Mouse (Mus musculus) right cerebral cortex, adult 18-20 months (tissue): Measurements from ENCODE around the gene Rsrc1.

Experiments
- DNase-seq: peaks from one replicate; pipeline ENCODE4 v3.0.0; 2022; ENCODE audit warnings: mixed read lengths

Gene Rsrc1

DNA sequence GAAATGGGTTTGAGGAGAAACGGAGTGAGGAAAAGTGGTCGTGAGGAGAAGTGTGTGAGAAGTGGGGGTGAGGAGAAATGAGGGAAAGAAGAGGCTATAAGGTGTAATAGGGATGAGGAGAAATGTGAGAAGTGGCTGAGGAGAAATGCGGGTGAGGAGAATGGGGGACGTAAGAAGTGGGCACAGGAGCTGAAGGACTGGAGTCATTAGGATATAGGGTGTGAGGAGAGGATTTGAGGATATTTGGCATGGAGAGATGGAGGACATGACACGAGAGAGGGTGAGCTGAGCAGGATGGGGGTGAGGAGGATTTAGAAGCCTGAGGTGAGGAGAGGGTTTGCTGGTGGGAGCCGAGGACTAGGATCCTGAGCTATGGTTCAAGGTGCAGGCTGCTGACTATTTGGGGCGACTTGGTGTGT, 393.2 kb downstream of the Rsrc1 start:
- DNase-seq: no peak

DNA sequence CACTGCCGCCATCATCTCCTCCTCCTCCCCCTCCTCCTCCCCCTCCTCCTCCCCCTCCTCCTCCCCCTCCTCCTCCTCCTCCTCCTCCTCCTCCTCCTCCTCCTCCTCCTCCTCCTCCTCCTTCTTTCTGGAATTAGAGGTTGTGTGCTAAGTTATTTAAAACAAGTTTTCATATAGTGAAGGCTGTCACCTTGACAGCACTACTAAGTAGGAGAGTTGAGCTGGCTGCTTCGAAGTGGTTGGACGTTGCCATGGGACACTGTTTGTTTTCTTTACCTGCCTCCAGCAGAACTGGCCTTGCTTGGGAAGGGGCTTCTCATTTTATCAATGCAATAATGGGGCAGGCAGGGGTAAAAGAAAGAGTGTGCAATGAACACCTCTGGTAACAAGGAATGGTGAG, 393.9 kb downstream of the Rsrc1 start, which contains the start of gene Gm17402:
TSS of gene Gm17402 (minus strand) at position 101 of the 400 bp plus-strand sequence.
- no peak for DNase-seq

DNA sequence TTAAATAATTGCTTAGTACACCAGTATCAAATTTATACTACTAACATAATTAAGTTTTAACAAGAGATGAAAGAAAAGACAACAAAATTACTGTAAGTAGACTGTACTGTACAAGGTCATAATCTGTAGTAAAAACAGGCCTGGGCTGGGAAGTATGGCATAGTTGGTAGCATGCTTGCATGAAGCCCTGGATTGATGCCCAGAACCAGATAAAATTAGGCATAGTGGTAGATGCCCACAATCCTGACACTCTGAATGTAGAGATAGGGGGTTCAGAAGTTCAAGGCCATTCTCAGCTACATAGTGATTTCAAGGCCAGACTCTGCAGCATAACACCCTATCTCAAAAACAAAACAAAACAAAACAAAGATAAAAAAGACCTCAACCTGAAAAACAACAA, 397.0 kb downstream of the Rsrc1 start:
- no peak for DNase-seq
